Mouse (Mus musculus) G1E (cell line): ENCODE results near the gene Dnajb1. TPM values are rescaled to one million over a fixed set of nuclear protein-coding genes. Genes with fewer than 3 reads are reported as not detected.

Experiments used
- ATAC-seq: 2 replicates; pipeline ENCODE4 v1.8.0; 2016; ENCODE audit warnings: mild to moderate bottlenecking; ENCODE audit not compliant: insufficient number of reproducible peaks, poor library complexity, low FRiP score, severe bottlenecking; ENCODE audit errors: extremely low read depth
- DNase-seq: peaks from one replicate; pipeline ENCODE4 v3.0.0; 2012; ENCODE audit warnings: low spot score
- H3K27me3 ChIP-seq: 2 replicates; pipeline ENCODE4 v1.6.1; 2012; ENCODE audit warnings: mild to moderate bottlenecking, low read length, inconsistent platforms; ENCODE audit not compliant: insufficient read depth
- H3K36me3 ChIP-seq: replicated peaks from 2 replicates; pipeline ENCODE3; 2012; ENCODE audit warnings: mild to moderate bottlenecking, inconsistent platforms
- H3K4me1 ChIP-seq: 2 replicates; pipeline ENCODE4 v1.6.1; 2012; ENCODE audit warnings: low read depth, low read length, inconsistent platforms, mixed read lengths; ENCODE audit not compliant: insufficient read depth
- H3K4me3 ChIP-seq: 2 replicates; pipeline ENCODE4 v1.5.1; 2012; ENCODE audit warnings: low read depth, mild to moderate bottlenecking, inconsistent platforms, low read length, moderate library complexity, mixed read lengths
- H3K9me3 ChIP-seq: replicated peaks from 2 replicates; pipeline ENCODE4 v1.6.1; 2012; ENCODE audit warnings: inconsistent platforms
- CTCF ChIP-seq: IDR thresholded peaks from 2 replicates; pipeline ENCODE4 v1.5.1; 2012; ENCODE audit warnings: low read depth, low read length, inconsistent platforms, mixed read lengths
- GATA1 ChIP-seq: IDR thresholded peaks from 2 replicates; pipeline ENCODE4 v1.6.1; 2012; ENCODE audit warnings: borderline replicate concordance, low read length, inconsistent platforms, mixed read lengths
- GATA2 ChIP-seq: IDR thresholded peaks from 2 replicates; pipeline ENCODE4 v1.6.1; 2012; ENCODE audit warnings: low read depth, low read length, inconsistent platforms, borderline replicate concordance
- POLR2AphosphoS5 ChIP-seq: IDR thresholded peaks from 2 replicates; pipeline ENCODE4 v1.6.1; 2012; ENCODE audit warnings: low read depth, low read length, inconsistent platforms; ENCODE audit not compliant: insufficient replicate concordance
- TAL1 ChIP-seq: conservative IDR thresholded peaks from 2 replicates; pipeline ENCODE4 v1.6.1; 2012; ENCODE audit warnings: low read depth, low read length, inconsistent platforms, mixed read lengths
- polyA plus RNA-seq: library from polyadenylated mRNA; stranded (reverse); fragments of >175 nt; gene quantifications from 2 replicates; pipeline ENCODE4 v1.2.3, GENCODE M21; 2012
- total RNA-seq, 2 experiments: library from RNA; stranded (forward) in 1 of 2; stranded (reverse) in 1 of 2; fragments of 200-1000 nt in 1 of 2; fragments of >200 nt in 1 of 2; fragmentation: Nextera tagmentation in 1 of 2; gene quantifications; 2 replicates each; pipeline ENCODE4 v1.2.3; 2014 to 2017

Gene Dnajb1
- total and polyA plus RNA-seq, 3 experiments: 36.0 to 44.8 (median 37.8) TPM

GRCm38 (mm10) chr8:83572246-83572812, 35.7 kb upstream of the Dnajb1 start:
- no peaks in the 10 kb centered on the region for H3K27me3 ChIP-seq
- no peak overlapping the region for H3K4me3 ChIP-seq
- ATAC-seq (no peak), DNase-seq (no peak)
- peaks cover 93% of the 10 kb centered on the region for H3K36me3 ChIP-seq
- peaks cover 62% of the 10 kb centered on the region for H3K4me1 ChIP-seq
- H3K9me3 ChIP-seq: no peaks in the 10 kb centered on the region
- TF ChIP-seq CTCF (no peak), GATA1 (no peak), POLR2AphosphoS5 (no peak), TAL1 (no peak), GATA2 (no peak)

- Histone ChIP-seq H3K27me3 (no peaks in the 10 kb centered on the region), H3K4me1 (peaks cover 57% of the 10 kb centered on the region), H3K9me3 (no peaks in the 10 kb centered on the region), H3K36me3 (peaks cover 98% of the 10 kb centered on the region), H3K4me3 (no peak overlapping the region)
- no peak for TF ChIP-seq TAL1
- TF ChIP-seq GATA2: no peak
- no peak for TF ChIP-seq POLR2AphosphoS5
- no peak for TF ChIP-seq CTCF
- no peak for TF ChIP-seq GATA1
- ATAC-seq: no peak
- no peak for DNase-seq
Observed at GRCm38 (mm10) chr8:83573140-83573875, 34.7 kb upstream of the Dnajb1 start.

DNA sequence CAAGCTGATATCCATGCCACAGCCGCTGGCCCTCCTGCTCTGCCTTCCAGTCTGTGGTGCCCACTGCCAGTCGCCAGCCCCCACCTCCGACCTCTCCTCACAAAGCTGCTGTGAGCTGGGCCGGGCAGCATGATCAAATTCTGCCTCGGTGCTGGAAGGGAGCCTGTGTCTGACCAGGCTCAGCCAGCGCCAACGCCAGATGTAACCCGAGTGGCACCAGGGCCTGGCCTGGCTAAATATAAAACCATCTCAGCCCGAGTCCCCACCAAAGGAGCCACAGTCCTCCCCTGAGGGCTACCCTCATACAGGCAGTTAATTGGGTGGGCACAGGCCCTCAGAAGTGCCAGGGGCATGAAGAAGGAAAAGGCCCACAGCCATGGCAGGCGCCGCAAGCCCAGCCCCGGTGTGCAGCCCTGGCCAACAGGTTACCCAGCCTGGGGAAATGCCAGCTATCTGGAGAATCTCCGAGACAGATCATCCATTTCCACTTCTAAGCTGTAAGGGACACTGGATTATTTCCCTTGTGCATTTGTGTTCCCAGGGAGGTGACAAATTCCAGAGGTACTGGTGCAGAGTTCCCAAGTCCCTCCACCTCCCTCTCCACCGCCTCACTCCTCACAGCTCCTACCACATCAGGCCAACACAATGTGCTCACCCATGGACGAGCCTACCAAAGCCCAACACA, 33.2 kb upstream of the Dnajb1 start:
- no peak for ATAC-seq
- H3K4me3 ChIP-seq: no peak overlapping the region
- peaks cover 50% of the 10 kb centered on the region for H3K4me1 ChIP-seq
- DNase-seq: no peak
- H3K36me3 ChIP-seq: peaks cover 99% of the 10 kb centered on the region
- TF ChIP-seq GATA2: no peak
- no peak for TF ChIP-seq POLR2AphosphoS5
- TF ChIP-seq TAL1: no peak
- TF ChIP-seq GATA1: no peak
- TF ChIP-seq CTCF: no peak
- H3K9me3 ChIP-seq: no peaks in the 10 kb centered on the region
- no peaks in the 10 kb centered on the region for H3K27me3 ChIP-seq

- Histone ChIP-seq H3K27me3 (no peaks in the 10 kb centered on the region), H3K9me3 (no peaks in the 10 kb centered on the region), H3K36me3 (peaks cover 99% of the 10 kb centered on the region), H3K4me3 (no peak overlapping the region), H3K4me1 (peaks cover 51% of the 10 kb centered on the region)
- no peak for TF ChIP-seq GATA1
- no peak for TF ChIP-seq POLR2AphosphoS5
- TF ChIP-seq CTCF: no peak
- no peak for TF ChIP-seq TAL1
- TF ChIP-seq GATA2: no peak
- DNase-seq (no peak), ATAC-seq (no peak)
Observed at GRCm38 (mm10) chr8:83575561-83576515, 32.2 kb upstream of the Dnajb1 start.

- Histone ChIP-seq H3K36me3 (peaks cover 98% of the 10 kb centered on the region), H3K9me3 (no peaks in the 10 kb centered on the region), H3K27me3 (no peaks in the 10 kb centered on the region), H3K4me3 (no peak overlapping the region), H3K4me1 (peaks cover 55% of the 10 kb centered on the region)
- DNase-seq (no peak), ATAC-seq (no peak)
- TF ChIP-seq TAL1: no peak
- TF ChIP-seq POLR2AphosphoS5: no peak
- TF ChIP-seq CTCF: no peak
- TF ChIP-seq GATA1: no peak
- TF ChIP-seq GATA2: no peak
Observed at GRCm38 (mm10) chr8:83576516-83576895, 31.5 kb upstream of the Dnajb1 start.

- H3K4me3 ChIP-seq: no peak overlapping the region
- ATAC-seq: no peak
- H3K27me3 ChIP-seq: no peaks in the 10 kb centered on the region
- TF ChIP-seq POLR2AphosphoS5 (no peak), GATA2 (no peak), TAL1 (no peak), CTCF (no peak), GATA1 (no peak)
- no peaks in the 10 kb centered on the region for H3K9me3 ChIP-seq
- H3K36me3 ChIP-seq: peaks cover 97% of the 10 kb centered on the region
- DNase-seq: no peak
- H3K4me1 ChIP-seq: peaks cover 57% of the 10 kb centered on the region
Observed at GRCm38 (mm10) chr8:83576921-83577320, 31.1 kb upstream of the Dnajb1 start.
